ENCODE assay signal across 16 mouse cellular contexts in genomic region chr16:70213861-70214597, GRCm38 (mm10).
"Had no signal": no experiment of that assay in that cellular context is flagged by ENCODE, and none has a peak within 500 bp of the region (broad histone marks: within the 10 kb centered on the region; RNA-seq: fewer than 3 reads in every experiment).

No protein-coding gene starts in this region.

- H3K4me2 ChIP-seq: hindbrain, embryonic 14.5 days; limb, embryonic 12.5 days; liver, embryonic 15.5 days; midbrain, embryonic 11.5 days; midbrain, embryonic 15.5 days; neural tube, embryonic 12.5 days had no signal

- H3K36me3 ChIP-seq: limb, embryonic 12.5 days; liver, embryonic 15.5 days; midbrain, embryonic 15.5 days; neural tube, embryonic 12.5 days had no signal

- DNase-seq: kidney, adult 8-10 months; kidney, postnatal 25 days; liver; lung, adult 2 months; lung, postnatal 4 days; right cerebral cortex, postnatal 14 days; thymus, adult 18-20 months; thymus, postnatal 25 days had no signal

- H3K27ac ChIP-seq: hindbrain, embryonic 14.5 days; liver, embryonic 15.5 days; midbrain, embryonic 15.5 days; neural tube, embryonic 12.5 days had no signal

- ATAC-seq: lung, postnatal 0 days; midbrain, embryonic 15.5 days had no signal

- H3K9me3 ChIP-seq: liver, embryonic 15.5 days; neural tube, embryonic 12.5 days had no signal

- H3K27me3 ChIP-seq: limb, embryonic 12.5 days; liver, embryonic 15.5 days; megakaryocyte, embryonic 14.5 days; midbrain, embryonic 15.5 days; neural tube, embryonic 12.5 days had no signal

- H3K9ac ChIP-seq: hindbrain, embryonic 14.5 days; limb, embryonic 12.5 days; liver, embryonic 15.5 days; midbrain, embryonic 15.5 days; neural tube, embryonic 12.5 days had no signal

- H3K4me1 ChIP-seq: liver, embryonic 15.5 days; megakaryocyte, embryonic 14.5 days; midbrain, embryonic 15.5 days; neural tube, embryonic 12.5 days had no signal

- H3K4me3 ChIP-seq: limb, embryonic 12.5 days; liver, embryonic 15.5 days; megakaryocyte, embryonic 14.5 days; midbrain, embryonic 15.5 days; neural tube, embryonic 12.5 days had no signal
